Mouse (Mus musculus) neural tube, embryonic 10.5 days (tissue): ENCODE measurements around the gene Trio.
A peak's percentile ranks its signal among the peaks of the same experiment; 100 is the strongest.

Experiments
- DNase-seq: peaks from one replicate; pipeline ENCODE4 v3.0.0-alpha.2; 2017; ENCODE audit warnings: low spot score; ENCODE audit errors: extremely low spot score

Trio gene

DNA sequence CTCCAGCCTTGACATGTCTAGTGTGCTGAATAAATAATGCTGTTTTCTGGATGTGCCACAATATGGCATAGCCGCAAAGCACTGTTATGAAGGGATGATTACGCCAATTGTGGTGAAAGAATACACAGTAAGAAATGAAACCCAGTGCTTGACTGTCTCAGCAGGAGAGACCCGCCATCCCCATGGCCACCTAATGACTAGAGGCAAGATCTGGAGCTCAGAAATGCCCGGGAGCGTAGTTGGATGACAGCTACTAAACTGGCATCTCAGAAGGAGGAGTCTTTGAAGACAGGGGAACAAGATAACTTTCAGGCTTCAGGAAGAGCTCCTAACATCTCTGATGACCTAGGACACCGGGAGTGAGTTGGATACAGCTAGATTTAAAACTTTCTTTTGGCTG is 12.0 kb upstream of the Trio start:
- no peak for DNase-seq

DNA sequence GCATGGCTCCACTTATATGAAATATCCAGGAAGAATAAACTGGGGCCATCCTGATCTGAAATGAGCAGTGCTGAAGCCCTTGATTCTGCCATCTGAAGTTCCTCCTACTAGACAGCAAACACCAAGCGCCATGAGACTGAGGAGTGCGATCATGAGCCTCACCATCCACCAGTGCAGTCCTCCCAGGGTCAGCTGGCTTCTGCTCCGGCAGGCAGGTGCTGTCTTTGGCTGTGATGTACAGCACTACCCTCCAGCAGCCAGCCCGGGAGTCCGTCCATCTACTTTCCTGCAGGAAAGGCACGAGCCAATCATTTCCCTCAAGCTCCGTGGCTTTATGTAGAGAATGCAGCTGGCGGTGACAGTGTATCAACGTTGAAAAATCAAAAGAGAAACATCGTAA is 10.0 kb upstream of the Trio start:
- no peak for DNase-seq

DNA sequence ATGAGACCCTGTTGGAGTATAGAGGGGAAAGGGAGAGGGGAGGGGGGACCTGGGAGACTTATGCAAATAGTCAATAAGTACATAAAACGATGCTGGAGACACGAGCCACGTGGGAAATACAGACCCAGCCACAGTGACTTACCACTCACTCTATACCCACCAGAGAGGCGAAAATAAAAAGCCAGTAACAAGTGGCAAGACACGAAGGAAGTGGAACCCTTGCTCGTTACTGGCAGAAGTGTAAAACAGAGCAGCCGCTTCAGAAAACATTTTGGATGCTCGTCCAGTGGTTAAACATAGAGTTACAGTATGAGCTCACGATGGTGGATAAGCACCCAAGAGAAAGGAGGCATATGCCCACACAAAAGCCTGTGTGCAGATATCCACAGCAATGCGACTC is 9.0 kb upstream of the Trio start:
- DNase-seq, result no peak

DNA sequence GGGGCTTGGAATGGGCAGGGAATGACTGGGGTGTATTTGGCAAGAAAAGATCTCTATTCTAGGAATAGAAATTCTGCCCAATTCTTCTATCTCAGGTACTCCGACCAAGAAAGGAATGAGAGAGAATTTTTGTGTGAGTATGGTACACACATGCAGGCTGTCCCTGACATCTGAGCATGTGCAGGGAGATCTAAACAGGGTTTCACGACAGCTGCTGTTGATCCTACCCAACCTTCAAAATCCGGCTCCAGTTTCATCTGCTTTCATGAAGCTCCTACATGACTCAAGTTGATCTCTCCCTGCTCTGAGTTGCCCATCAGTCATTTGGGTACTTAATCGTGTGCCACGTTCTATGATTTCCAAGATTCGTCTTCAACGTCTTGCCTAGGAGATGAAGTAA is 3.7 kb upstream of the Trio start:
- no peak for DNase-seq

DNA sequence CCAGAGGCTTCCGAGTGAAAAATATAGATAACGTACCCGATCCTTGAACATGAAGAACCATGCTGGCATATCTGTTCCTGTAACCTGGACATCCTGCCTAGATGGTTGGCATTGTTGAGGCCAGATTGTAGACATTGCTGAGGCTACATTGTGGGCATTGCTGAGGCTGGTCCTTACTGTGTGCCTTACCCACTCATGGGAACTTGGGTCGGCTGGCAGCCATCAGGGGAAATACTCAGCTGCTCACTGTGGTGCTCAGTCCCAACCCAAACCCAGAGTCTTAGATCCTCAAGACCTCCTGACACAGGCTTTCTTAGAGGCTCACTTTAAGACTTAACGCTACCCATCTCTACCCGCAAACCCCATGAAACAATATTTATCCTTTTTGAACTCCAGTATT is 2.9 kb upstream of the Trio start:
- no peak for DNase-seq

DNA sequence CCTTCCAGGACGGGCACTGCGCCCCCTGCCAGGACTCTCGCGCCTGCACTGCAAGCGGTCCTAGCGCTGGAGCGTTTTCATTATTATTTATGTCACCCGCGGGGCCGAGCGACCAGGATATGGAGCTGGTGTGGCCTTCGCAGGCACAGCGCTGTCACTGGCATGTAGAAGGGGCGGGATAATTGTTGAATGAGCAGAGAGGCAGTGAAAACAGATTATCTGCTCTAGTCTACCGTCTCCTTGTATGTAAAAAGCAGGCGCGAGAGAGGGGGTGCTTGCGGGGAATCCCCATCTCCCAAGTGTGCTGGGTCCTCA is 476 bp upstream of the Trio start:
- no peak for DNase-seq

DNA sequence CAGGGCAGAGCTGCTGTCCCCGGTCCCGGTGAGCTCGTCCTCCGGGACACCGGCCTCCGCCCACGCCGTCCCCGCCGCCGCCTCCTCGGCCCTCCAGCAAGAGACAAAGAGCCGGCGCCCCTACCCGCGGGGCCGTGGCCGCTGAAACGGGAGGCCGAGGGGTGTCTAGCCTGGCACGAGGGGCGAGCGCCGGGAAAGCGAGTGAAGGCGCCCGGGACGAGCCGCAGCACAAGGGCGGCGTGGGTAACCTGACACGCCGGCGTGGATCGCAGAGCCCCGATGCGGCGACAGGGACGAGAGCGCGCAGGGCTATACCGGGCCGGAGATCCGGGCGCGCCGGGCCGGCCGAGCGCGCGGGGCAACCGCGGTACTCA is 696 bp downstream of the Trio start:
- DNase-seq, result peak; percentile 78

DNA sequence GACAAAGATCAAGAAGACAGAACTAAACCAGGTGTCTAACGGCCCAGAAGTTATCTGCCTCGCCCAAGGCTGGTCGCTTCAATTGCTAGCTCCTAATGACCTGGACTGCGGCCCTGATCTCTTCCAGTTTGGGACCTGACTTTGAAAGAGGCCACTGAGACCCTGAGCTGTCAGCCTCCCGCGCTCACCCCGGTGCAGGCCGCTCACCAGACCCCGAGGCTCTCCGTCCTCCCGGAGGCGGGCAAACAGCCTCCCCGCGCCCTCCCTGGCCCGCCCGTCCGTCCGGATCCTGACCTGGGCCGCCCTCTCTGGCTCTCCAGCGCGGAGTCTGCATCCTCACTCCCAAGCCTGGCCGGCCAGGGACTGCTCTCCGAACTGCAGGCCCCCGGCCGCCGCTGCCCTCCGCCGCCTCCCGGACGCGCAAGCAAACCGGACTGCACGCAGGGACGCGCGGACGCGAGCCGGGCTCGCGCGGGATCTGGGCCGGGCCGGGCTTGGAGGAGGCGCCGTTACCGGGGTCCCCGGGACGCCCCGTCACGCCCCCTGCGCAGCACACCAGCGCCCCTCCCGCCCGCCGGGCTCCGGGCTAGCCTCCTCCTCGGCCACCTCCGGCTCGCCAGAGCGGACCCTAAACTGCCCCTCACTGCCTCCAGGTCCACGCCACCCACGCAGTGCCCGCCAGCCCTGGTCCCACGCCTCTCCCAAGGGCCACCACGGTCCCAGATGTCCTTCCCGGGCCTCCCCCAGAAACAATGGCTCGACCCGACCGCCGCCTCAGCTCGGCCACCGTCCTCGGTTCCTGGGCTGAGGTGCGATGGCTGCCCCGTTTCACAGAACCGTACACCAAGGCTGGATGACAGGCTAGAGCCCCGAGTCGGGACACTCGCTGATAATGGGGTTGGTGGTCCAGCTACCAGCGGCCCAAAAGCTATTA is 1.4 kb downstream of the Trio start:
- DNase-seq, result peak; percentile 83

DNA sequence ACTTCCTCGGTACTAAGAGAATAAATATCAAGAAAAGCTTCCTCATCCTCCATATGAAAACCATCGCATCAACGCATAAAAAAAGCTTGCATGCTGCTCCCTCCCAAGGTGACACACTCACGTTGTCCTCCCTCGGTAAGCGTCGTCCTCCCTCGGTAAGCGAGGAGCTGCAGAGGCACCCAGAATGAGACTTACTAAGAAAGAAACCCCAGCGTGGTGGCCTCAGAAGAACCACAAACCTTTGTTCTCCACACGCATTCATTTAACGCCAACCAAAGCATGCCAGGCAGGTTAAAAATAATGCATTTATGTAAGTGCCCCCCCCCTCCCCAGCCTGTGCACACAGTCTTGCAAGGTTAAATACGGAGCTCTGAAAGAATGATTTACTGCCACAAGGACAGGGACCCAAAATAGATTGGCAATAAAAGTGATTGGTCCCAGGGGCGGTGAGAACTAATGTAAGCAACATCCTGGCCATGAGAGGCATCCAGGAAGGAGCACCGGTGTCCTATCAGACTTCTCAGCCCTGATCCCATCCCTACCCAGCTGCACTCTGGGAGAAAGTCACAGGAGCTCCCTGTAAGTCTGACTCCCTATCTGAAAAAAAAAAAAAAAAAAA is 3.9 kb downstream of the Trio start:
- no peak for DNase-seq

DNA sequence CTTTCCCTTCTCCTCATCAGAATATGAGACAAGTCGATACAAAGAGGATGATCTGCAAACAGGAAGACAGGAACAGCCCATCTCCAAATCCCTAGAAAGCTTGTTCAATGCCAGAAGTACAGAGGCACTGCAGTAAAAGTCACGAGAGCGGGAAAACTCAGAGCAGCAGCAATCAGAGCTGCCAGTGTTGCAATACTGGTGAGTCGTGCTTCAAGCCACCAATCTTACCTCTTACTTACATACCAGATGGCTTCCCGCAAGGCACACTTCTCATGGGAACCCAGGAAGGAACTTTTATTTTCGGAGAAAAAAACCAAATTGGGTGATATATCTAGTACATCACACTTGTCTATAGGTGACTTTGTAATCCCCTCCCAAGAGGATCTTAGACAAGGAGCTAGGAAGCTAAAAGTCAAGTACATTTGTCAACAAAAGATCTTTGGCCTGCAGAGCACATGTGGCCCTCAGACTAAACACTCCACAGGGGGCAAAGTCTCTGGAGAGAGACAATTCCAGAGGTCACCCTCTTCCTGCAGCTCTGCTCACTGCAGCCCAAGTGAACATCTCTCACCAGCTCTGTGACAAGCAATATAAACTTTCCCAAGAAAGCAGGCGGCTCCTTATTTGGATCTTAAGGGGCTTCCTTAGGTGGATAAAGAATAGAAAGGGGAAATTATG is 6.1 kb downstream of the Trio start:
- no peak for DNase-seq

DNA sequence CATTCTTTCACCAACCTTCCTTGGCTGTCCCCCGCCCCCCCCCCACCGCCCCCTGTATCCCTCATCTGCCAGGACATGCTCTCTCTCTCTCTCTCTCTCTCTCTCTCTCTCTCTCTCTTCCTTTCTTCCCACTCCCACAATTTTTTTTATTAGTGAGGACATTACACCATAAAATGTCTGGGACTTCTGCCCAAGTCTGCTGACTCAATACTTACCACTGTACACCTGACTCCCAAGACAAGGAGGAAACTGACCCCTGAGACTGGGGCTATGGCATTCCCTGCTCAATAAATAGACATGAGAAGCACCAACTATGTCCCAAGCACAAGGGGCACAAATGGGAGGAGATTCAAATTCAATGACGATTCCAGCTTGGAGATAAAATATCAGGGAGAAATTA is 18.1 kb downstream of the Trio start:
- DNase-seq, result no peak

DNA sequence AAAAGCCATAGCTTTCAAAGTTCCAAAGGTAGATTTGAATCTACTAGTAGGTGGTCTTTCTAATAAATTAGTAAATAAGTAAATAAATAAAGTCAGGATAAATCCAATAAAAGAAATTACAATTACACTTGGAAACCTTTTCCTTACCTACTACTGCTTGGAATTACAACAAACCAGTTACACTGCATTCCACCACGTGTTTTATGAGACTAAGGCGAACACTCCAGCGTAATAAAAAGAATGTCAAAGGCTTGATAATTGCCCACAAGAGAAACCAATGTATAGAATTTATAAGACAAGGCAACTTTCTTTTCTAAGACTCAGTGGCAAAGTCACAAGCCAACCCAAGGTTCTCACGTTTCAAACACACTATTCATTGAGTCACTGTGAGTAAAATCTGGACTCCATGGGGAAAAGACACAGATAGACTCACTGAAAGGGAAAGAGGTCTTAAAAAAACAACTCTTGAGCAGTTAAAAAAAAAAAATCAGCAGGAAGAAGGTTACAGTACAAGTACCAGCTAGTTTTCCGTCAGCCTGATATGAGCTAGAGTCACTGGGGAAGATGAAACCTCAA is 21.4 kb downstream of the Trio start:
- no peak for DNase-seq

DNA sequence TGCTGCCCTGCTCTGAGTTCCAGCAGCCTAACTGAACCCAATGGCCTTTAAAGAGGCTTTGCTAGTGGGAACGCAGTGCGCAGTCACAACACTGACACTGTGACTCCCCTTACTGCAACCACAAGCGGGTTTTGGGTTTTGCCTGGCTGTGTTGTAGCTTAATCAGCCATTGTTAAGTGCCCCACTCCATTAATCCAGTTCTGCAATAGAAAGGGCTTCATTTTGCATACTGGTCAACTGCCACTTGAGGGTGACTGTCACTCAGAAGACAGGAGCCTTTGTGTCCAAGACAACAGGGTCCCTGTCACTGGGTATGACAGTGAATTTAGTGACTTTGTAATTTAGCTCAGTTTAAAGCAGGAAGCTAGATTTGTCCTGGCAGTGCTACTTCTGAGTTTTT is 23.1 kb downstream of the Trio start:
- DNase-seq, result no peak

DNA sequence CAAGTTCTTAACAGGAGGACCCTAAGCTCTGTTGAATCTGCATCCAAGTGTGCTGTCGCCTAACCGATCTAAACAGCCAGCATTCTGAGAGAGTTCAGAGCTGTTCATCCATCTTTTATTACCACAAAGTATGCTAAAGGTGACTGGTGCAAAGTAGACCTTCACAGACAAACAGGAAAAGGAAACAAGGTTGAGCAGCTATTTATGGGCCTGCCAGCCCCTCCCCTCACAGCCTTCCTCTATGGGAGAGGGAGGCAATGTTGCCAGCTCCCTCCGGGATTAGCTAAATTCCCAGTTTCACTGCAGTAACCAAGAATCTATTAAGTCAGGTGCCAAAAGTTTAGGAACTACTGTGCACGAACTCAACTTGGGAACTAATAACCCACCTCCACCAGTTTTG is 24.3 kb downstream of the Trio start:
- DNase-seq, result no peak

DNA sequence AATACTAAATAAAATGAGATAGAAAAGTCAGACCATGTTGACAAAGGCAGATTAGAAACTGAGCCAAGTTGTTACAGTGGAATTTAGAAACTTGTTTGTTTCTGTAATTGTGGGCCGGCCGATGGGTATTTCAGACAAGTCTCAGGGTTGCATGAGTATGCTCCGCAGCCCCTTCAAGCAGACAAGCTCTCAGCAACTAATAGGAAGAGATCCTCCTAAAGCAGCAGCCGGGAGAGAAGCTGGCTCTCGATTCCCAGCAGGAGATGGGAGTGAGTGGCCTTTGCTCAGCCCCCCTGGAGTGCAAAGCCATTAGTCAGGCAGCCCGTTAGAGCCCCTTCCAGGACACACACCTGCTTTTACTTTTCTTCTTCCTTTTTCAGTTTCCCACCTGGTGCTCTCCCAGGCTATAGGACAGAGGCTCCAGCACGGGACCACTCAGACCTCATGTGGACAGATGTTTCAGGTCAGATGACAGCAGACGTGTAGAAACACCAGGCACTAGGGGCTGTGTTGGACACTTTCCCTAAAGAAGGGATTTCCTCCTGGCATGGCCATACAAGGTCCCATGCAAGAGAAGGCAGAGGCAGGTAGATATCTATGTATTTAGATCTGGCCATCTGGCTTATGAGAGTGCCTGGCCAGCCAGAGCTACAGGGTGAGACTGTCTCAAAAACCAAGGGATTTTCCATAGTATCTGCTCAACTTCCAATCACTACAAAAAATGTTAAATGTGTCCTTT is 26.9 kb downstream of the Trio start:
- peak; percentile 39 for DNase-seq

DNA sequence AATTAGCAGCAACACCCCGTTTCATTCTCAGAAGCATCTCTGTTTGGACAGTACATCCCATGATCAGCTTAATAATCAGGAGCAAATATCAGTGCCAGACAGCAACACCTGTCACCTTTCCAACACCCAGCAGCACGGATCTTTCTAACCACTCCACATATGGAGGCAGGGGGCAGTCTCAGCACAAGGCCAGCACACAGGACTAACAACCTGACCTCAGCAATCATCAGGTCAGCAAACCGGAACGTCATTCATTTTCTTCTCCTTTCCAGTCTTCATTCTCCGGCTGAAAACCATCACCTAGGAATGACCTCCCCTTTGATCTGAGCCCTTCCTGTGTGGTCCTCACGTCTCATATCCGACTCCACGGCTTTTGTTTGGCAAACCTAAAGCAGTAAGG is 27.7 kb downstream of the Trio start:
- peak; percentile 40 for DNase-seq

DNA sequence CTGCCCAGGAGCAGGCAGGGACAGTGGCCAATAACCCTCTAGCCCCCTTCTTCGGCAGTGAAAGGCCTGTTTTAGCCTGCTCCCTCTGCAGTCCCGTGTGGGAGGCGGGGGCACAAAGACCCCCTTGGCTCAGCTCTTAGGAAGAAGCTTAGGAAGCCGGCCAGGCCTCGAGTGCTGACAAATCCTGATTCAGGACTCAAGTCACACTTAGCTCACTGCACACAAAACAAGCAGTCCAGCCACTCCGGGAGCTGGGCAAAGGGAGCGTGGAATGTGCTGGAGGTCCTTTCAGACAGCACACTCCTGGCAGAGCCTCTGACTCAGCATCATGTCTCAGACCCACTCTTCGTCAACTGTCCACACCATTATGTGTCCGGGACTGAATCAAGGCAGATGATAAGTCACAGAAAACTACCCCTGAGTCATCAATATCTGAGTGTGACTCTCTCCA is 28.2 kb downstream of the Trio start:
- DNase-seq, result peak; percentile 28

DNA sequence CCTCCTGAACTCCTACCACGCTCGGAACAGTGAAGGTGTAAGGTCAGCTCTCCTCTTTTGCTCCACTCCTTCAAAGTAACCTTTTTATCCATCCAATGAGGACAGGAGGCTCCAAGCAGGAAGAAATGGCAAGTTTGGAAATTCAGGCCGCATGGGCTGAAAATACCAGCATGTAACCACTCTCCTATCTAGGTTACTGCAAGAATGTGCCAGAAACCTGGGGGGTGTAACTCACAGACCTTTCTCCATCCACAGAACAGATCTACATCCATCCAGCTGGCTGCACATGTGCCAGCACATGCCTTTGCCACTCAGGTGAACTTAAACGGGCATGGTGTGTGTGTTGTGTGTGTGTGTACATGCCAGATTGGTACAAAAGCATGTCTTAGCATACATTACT is 28.9 kb downstream of the Trio start:
- no peak for DNase-seq

DNA sequence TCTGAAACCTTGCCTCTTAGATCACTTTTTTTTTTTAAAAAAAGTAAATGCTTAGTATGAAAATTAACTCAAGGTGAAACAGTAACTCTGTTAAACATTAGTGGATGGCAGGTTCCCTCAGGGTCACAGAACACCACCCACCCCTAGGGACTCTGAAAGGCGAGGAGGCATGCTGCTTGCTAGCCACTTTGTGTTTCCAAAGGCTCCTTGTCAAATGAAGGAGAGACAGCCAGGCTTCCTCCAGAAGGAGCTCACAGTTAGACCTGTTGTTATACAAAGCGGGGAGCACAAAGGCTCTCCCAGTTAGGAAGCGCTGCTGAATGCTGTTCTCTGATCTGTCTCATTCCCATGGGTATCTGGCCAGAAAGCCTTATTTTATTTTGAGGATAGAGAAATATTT is 30.2 kb downstream of the Trio start:
- no peak for DNase-seq

DNA sequence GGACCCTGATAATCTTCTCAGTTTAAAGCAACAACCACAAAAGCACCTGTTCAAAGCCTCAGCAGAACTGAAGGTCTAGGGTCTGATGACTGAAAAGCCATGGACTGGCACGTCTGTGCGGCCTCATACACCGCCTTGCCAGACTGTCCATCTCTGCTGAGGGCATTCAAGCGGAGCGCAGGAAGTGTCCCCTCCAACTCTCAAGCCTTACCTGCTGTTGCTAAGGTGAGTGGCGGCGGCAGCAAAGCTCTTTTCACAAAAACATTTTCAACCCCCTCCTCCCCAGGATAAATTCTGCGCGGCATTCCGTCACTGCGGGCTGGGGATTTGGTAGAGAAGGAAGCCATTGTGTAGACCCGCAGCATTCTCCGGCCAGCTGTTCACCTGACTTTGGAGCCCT is 30.8 kb downstream of the Trio start:
- DNase-seq, result no peak

DNA sequence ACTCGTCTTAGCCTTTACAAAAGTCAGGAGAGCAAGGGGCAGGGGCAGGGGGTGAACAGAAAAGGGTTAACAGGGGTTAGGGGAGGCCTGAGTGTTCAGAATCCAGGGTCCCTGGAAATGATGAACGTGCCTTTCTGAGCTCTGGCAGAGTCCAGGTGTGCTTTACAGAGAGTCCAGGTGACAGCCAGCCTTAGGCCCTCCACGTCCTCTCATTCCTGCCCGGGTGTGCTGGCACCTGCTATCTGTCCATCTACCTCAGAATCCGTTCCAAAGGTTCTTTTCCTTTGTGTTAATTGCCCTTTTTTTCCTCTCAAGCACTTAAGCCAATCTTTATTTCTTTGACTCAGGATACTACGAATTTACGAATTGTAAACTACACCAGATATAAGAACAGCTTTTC is 32.1 kb downstream of the Trio start:
- no peak for DNase-seq

DNA sequence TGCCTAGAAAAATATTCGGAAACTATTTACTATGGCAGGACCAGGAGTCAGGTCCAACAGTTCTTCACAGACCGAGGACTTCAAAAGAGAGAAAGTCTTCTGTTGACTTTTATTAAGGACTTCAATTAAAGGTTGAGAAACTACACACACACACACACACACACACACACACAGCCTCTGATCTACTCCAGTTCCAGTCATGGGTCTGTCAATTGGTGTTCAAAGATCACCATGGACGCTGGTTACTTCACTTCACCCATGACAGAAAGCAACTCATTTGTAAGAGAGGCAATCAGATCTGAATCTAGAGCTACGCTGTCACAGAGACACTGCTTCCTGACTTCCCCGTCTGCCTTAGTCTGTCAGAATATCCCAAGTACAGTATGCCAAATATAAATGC is 33.1 kb downstream of the Trio start:
- no peak for DNase-seq
